Mouse (Mus musculus) mature B cell (primary cell): ENCODE measurements at regions not wholly inside any gene's neighbourhood (a gene's known extent, or its start where the extent isn't known, plus 50 kb on each side); places are given as distances from the start of the nearest gene placed in this dataset.

Experiments
- in situ Hi-C: fragments of 300-500 bp; cut with MboI; formaldehyde crosslinking; loops from 2 replicates; pipeline ENCODE4 v1.14.3; 2019

DNA sequence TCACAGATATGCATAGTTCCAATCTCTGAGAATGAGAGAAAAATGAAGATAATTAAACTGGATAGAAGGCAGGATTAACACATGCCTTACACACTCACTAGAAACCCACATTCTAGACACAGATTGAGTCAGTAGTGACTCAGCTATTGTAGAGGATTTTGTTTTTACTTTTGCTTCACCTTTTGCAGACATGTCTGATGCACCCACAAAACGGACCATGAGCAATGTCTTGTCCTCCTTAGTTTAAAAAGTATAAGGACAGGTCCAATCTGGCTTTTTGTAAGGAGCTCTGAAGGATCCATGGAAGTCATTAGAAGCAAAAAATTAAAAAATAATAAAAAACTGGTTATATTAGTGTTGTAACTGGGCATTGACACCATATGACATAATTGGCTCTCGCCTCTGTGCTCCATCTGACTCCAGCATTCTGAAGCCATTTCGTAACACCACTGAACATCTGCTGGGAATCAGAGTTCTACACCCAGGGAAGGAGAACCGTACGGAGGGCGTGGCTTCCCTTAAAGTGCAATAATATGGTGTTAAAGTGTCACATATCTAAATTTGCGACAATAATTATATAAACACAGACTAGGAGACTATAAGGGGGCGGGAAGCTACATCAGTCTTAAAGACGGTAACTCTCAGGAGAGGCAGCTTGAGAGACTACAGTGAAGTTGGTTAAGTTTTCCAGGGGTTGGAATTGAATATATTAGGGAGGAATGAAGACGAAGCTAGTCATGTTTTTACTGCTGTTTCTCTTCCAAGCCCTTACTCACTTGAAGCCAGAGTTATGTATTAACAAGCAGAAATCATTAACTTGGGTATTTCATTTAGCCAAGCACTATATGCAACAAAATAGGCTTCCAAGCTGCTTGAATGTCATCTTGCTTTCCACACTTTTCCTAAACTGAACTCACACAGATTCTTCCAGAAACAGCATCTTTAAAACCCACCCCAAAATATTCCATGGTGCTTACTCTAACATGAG lies 558.0 kb downstream of the Ebf1 start:
- in situ Hi-C loops: no loop called here

DNA sequence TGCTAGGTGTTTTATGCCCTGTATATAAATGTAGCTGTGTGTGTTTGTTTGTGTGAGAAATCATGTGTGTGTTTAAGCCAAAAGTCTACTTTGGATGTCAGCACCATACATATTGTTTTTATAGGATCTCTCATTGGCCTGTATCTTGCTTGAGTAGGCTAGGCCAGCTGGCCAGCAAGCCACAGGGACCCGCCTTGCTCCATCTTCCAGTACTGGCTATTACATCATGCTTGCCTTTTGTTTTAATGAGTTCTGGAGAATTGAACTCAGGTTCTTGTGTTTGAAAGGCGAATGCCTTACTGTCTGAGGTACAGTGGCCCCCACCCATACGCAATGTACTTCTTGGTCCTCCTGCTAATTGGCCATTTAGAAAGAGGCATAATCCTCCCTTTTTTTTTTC lies 559.9 kb downstream of the Ebf1 start:
- in situ Hi-C loops: no loop called here

DNA sequence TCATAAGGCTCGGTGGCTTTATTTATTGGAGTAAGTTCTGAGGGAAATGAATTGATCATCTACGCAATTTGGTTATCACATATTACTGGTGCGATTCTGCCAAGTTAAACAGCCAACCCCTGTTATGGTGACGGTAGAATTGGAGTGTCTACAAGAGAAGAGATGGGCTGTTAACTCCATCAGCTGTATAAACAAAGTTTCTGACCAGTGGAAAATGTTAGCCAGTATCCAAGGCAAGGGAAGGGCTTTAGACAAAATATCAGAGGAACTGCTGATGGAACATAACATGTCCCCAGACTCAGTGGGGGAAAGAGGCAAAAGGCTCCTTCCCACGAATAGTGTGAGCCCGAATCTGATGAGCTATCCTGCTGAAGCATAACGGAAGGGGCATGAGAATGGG lies 560.9 kb downstream of the Ebf1 start:
- in situ Hi-C loops: no loop called here

- in situ Hi-C loops: no loop called here
Observed at GRCm38 (mm10) chr11:45179019-45179418, 561.9 kb downstream of the Ebf1 start.

GRCm38 (mm10) chr11:45190601-45191370 lies 573.7 kb downstream of the Ebf1 start:
- in situ Hi-C loops: no loop called here

DNA sequence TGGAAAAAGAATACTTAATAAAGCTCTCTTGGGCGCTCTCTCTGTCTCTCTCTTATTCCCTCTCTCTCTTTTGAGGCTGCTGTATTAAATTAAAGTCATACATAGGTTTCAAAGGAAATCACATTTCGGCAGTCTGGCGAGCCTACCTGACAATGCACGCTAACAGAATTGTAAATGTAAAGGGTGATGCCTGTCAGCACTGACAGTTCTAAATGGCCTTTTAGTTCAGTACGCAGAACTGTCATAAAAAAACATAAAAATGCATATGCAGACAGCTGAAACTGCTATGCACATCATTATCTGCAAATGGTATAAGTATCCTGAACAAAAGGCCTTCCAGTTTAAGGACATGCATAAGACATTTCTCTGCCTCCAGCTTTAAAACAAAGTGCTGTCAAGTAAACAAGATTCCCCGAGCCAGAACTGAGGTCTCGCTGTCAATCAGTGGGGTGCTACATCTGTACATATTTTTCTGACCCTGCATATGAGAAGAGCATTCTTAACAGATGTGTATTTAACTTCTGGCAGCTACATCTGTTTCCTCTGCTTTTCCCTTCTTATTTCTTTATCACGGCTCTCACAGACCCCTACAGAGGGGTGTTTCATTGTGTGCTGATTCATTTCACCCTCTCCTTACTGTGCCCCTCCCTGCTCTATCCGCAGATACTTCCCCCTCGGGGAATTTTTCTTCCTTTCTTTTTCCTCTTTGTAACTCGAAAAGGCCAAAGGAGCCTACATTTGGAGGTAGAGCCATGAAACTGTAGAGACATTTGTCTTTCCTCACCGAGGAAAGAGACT lies 574.5 kb downstream of the Ebf1 start:
- in situ Hi-C loops: no loop called here

GRCm38 (mm10) chr11:45193319-45193718 lies 576.2 kb downstream of the Ebf1 start:
- in situ Hi-C loops: no loop called here

GRCm38 (mm10) chr11:45199520-45199919 lies 582.4 kb downstream of the Ebf1 start:
- in situ Hi-C loops: no loop called here

DNA sequence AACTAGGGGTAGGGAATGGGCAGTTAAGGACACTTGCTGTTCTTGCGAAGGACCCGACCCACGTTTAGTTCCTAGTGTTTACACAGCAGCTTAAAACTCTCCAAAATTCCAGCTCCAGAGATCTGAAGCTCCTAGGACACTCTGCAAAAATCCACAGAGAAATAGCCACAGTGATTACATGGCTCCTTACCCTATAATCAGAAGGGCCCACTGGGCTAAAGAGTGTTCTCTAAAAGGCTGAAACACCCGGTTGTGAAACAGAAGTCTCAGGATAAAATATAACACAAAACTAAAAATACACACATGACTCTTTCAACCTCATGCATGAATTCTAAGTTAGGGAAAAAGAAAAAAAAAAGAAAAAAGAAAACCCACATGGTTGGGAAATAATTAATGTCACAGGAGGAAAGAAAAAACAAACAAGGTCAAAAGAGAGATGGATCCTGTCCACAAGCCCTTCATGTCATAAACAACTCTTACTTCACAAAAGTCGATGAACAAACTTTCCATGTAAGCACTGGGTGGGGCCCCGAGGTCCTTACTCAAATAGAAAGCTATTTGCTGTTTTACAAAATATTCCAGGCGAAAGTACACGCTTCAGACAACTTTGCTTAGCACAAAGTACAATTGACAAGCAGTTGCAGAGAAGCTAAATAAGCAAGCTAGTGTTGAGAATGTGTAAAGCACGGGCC lies 583.7 kb downstream of the Ebf1 start:
- in situ Hi-C loops: no loop called here

GRCm38 (mm10) chr11:45203446-45203845 lies 586.3 kb downstream of the Ebf1 start:
- in situ Hi-C loops: no loop called here

- in situ Hi-C loops: no loop called here
Observed at GRCm38 (mm10) chr11:45206611-45207525, 589.8 kb downstream of the Ebf1 start.

- in situ Hi-C loops: no loop called here
Observed at GRCm38 (mm10) chr11:45214096-45214495, 597.0 kb downstream of the Ebf1 start.

DNA sequence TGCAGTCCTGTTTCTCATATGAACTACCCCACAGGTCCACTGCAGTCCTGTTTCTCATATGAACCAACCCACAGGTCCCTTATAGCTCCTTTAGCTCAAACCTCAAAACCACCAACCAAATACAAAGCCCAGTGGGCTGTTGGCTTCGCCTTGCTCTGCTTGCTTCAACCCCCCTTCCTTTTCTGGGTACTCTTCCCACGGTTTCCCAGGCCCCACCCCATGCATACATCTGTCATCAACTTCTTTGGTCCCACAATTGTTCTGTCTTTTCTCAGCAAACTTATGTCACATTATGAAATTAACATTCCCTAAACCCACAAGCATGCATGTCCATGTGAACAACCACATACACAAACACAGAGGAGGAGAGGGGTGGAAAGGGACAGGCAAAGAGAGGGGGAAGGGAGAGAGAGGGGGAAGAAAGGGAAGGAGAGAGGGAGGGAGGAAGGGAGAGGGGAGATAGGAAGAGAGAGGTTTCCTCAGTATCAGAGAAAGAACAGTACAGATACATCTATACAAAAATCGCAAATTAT lies 599.9 kb downstream of the Ebf1 start:
- in situ Hi-C loops: no loop called here

GRCm38 (mm10) chr11:45219239-45219638 lies 602.1 kb downstream of the Ebf1 start:
- in situ Hi-C loops: no loop called here

GRCm38 (mm10) chr11:45222021-45222420 lies 604.9 kb downstream of the Ebf1 start:
- in situ Hi-C loops: no loop called here

- in situ Hi-C loops: no loop called here
Observed at GRCm38 (mm10) chr11:45235476-45236412, 616.1 kb upstream of the Clint1 start.

DNA sequence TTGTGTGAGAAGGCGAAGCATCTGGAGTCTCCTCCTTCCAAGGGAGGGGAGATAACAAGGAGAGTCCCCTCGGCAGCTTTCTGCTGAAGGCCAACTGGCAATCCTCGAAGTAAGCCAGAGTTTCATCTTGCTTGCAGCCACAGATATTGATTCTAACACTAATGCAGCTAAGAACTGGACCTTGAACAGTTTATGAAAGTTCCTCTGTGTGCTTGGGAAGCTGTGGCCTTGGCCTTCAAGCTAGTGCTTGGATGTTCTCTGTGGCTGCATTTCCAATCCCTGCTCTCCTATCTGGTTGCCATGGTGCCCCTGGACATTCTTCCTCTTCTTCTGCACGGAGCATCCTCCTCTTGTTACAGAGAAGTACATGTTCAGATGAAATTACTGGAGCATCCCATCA lies 614.8 kb upstream of the Clint1 start:
- in situ Hi-C loops: no loop called here

- in situ Hi-C loops: no loop called here
Observed at GRCm38 (mm10) chr11:45239044-45239443, 612.8 kb upstream of the Clint1 start.

GRCm38 (mm10) chr11:45240419-45240818 lies 611.4 kb upstream of the Clint1 start:
- in situ Hi-C loops: no loop called here
